In the genomic region with DNA sequence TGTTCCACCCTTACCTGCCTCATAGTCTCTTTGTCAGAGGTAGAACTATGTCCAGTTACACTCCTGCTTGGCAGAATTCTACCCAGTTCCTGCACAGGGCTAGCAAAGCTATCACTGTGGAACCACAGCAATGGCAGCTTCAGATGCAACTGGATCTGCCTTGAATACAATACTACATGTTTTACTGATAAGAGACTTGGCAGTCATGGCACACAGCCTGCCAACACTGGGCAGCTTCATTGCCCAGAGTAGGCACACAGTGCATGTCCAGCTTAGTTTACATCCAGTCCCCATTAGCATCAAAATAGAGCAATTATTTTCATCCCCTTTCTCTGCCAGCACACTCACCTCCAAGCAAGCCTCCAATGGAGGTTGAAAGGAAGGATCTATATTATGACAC, we compare ENCODE assay signal across 20 mouse cellular contexts.
DNase-seq lines count a peak whose midpoint lies in the region; ATAC-seq lines count a peak whose summit lies in the region.
"Had no signal": no experiment of that assay in that cellular context is flagged by ENCODE, and none has a peak within 500 bp of the region (broad histone marks: within the 10 kb centered on the region; RNA-seq: fewer than 3 reads in every experiment).

No protein-coding gene starts in this region.

- no peak overlapping the region for H3K4me3 ChIP-seq in embryonic facial prominence, embryonic 14.5 days (ENCODE audit: low read depth, low read length)
- H3K4me3 ChIP-seq in embryonic facial prominence, embryonic 10.5 days: no peak overlapping the region
- H3K4me3 ChIP-seq in heart, embryonic 11.5 days (ENCODE audit: low read depth, low read length): no peak overlapping the region
- no peak overlapping the region for H3K4me3 ChIP-seq in midbrain, embryonic 14.5 days (replicated peaks; ENCODE audit: low read depth, low read length)
- no peak overlapping the region for H3K4me3 ChIP-seq in midbrain, embryonic 13.5 days (replicated peaks)
- H3K4me3 ChIP-seq in macrophage (ENCODE audit: inconsistent target): no peak overlapping the region
- H3K4me3 ChIP-seq: erythroblast, embryonic 14.5 days; hindbrain, embryonic 12.5 days; intestine, embryonic 15.5 days; kidney, embryonic 15.5 days; liver, embryonic 15.5 days; myocyte; neural tube, embryonic 15.5 days had no signal

- H3K4me2 ChIP-seq in embryonic facial prominence, embryonic 14.5 days (ENCODE audit: low read depth, low read length): no peak overlapping the region
- H3K4me2 ChIP-seq in heart, embryonic 11.5 days: no peak overlapping the region
- no peak overlapping the region for H3K4me2 ChIP-seq in midbrain, embryonic 14.5 days (ENCODE audit: low read length)
- no peak overlapping the region for H3K4me2 ChIP-seq in midbrain, embryonic 13.5 days (replicated peaks)
- H3K4me2 ChIP-seq: hindbrain, embryonic 12.5 days; intestine, embryonic 15.5 days; kidney, embryonic 15.5 days; liver, embryonic 15.5 days; midbrain, embryonic 11.5 days; neural tube, embryonic 15.5 days had no signal

- no peak overlapping the region for H3K27ac ChIP-seq in embryonic facial prominence, embryonic 14.5 days (replicated peaks; ENCODE audit: low read depth, low read length)
- H3K27ac ChIP-seq in embryonic facial prominence, embryonic 10.5 days (replicated peaks): no peak overlapping the region
- H3K27ac ChIP-seq in heart, embryonic 11.5 days (ENCODE audit: low read depth, low read length): no peak overlapping the region
- H3K27ac ChIP-seq in midbrain, embryonic 14.5 days (replicated peaks; ENCODE audit: low read depth, low read length): no peak overlapping the region
- H3K27ac ChIP-seq in midbrain, embryonic 13.5 days: no peak overlapping the region
- peak overlapping the region; percentile 68 for H3K27ac ChIP-seq in macrophage
- H3K27ac ChIP-seq: intestine, embryonic 15.5 days; kidney, embryonic 15.5 days; liver, embryonic 15.5 days; neural tube, embryonic 15.5 days had no signal

- no peak for DNase-seq in embryonic facial prominence, embryonic 14.5 days (ENCODE audit: low spot score)
- no peak for DNase-seq in embryonic facial prominence, embryonic 10.5 days (ENCODE audit: low spot score)
- DNase-seq in heart, postnatal 10 days: peak; percentile 38 to 51
- DNase-seq in midbrain, embryonic 14.5 days: peak; percentile 29
- no peak for DNase-seq in kidney, adult 8-10 months
- DNase-seq: adrenal gland, postnatal 14 days; cerebellum, adult 9-11 months; layer of hippocampus, postnatal 36 days had no signal

- no peaks in the 10 kb centered on the region for H3K27me3 ChIP-seq in embryonic facial prominence, embryonic 14.5 days (replicated peaks; ENCODE audit: control insufficient read depth, insufficient read depth, low read length)
- no peaks in the 10 kb centered on the region for H3K27me3 ChIP-seq in embryonic facial prominence, embryonic 10.5 days (replicated peaks; ENCODE audit: low read depth, poor library complexity, severe bottlenecking)
- no peaks in the 10 kb centered on the region for H3K27me3 ChIP-seq in heart, embryonic 11.5 days (ENCODE audit: control insufficient read depth, insufficient read depth, low read length)
- H3K27me3 ChIP-seq in midbrain, embryonic 14.5 days (ENCODE audit: control insufficient read depth, insufficient read depth, low read length): no peaks in the 10 kb centered on the region
- no peaks in the 10 kb centered on the region for H3K27me3 ChIP-seq in midbrain, embryonic 13.5 days
- H3K27me3 ChIP-seq: hindbrain, embryonic 12.5 days; intestine, embryonic 15.5 days; kidney, embryonic 15.5 days; liver, embryonic 15.5 days; neural tube, embryonic 15.5 days had no signal

- ATAC-seq in embryonic facial prominence, embryonic 14.5 days (ENCODE audit: low read depth): 0 out of 2 replicates have a peak, but pooled peaks have one; percentile 22
- ATAC-seq in heart, embryonic 11.5 days (replicated peaks; ENCODE audit: insufficient number of reproducible peaks, low FRiP score, low TSS enrichment): no peak
- no peak for ATAC-seq in midbrain, embryonic 14.5 days (ENCODE audit: low FRiP score, low TSS enrichment)
- ATAC-seq in midbrain, embryonic 13.5 days: no peak
- ATAC-seq: intestine, embryonic 15.5 days; lung, postnatal 0 days had no signal

- no peaks in the 10 kb centered on the region for H3K36me3 ChIP-seq in embryonic facial prominence, embryonic 14.5 days (ENCODE audit: control insufficient read depth, insufficient read depth, low read length)
- H3K36me3 ChIP-seq in embryonic facial prominence, embryonic 10.5 days (replicated peaks): no peaks in the 10 kb centered on the region
- H3K36me3 ChIP-seq in heart, embryonic 11.5 days (ENCODE audit: control insufficient read depth, insufficient read depth, low read length): no peaks in the 10 kb centered on the region
- H3K36me3 ChIP-seq in midbrain, embryonic 14.5 days (ENCODE audit: control insufficient read depth, insufficient read depth, low read length): no peaks in the 10 kb centered on the region
- no peaks in the 10 kb centered on the region for H3K36me3 ChIP-seq in midbrain, embryonic 13.5 days
- no peaks in the 10 kb centered on the region for H3K36me3 ChIP-seq in macrophage (ENCODE audit: inconsistent target)
- H3K36me3 ChIP-seq: hindbrain, embryonic 12.5 days; intestine, embryonic 15.5 days; kidney, embryonic 15.5 days; liver, embryonic 15.5 days; neural tube, embryonic 15.5 days had no signal

- H3K4me1 ChIP-seq in embryonic facial prominence, embryonic 14.5 days (ENCODE audit: control insufficient read depth, insufficient read depth, low read length): no peaks in the 10 kb centered on the region
- H3K4me1 ChIP-seq in embryonic facial prominence, embryonic 10.5 days: no peaks in the 10 kb centered on the region
- 0 out of 2 replicates have a peak, but pooled peaks cover 5% of the 10 kb centered on the region for H3K4me1 ChIP-seq in heart, embryonic 11.5 days (ENCODE audit: control insufficient read depth, insufficient read depth, low read length)
- no peaks in the 10 kb centered on the region for H3K4me1 ChIP-seq in midbrain, embryonic 14.5 days (ENCODE audit: control insufficient read depth, insufficient read depth, low read length)
- H3K4me1 ChIP-seq in midbrain, embryonic 13.5 days (replicated peaks): peaks cover 21% of the 10 kb centered on the region
- H3K4me1 ChIP-seq: intestine, embryonic 15.5 days; kidney, embryonic 15.5 days had no signal

- no peaks in the 10 kb centered on the region for H3K9me3 ChIP-seq in embryonic facial prominence, embryonic 14.5 days (ENCODE audit: control insufficient read depth, low read length)
- no peaks in the 10 kb centered on the region for H3K9me3 ChIP-seq in embryonic facial prominence, embryonic 10.5 days
- H3K9me3 ChIP-seq in heart, embryonic 11.5 days (replicated peaks; ENCODE audit: control insufficient read depth, low read length): no peaks in the 10 kb centered on the region
- no peaks in the 10 kb centered on the region for H3K9me3 ChIP-seq in midbrain, embryonic 14.5 days (ENCODE audit: control insufficient read depth, low read length)
- H3K9me3 ChIP-seq in midbrain, embryonic 13.5 days: no peaks in the 10 kb centered on the region
- H3K9me3 ChIP-seq: hindbrain, embryonic 12.5 days; intestine, embryonic 15.5 days; kidney, embryonic 15.5 days; liver, embryonic 15.5 days; neural tube, embryonic 15.5 days had no signal

- H3K79me2 ChIP-seq in macrophage (ENCODE audit: inconsistent target): peaks cover 95% of the 10 kb centered on the region

- H3K9ac ChIP-seq in embryonic facial prominence, embryonic 14.5 days (ENCODE audit: low read depth, low read length): no peak overlapping the region
- H3K9ac ChIP-seq in heart, embryonic 11.5 days (ENCODE audit: low read depth, low read length): no peak overlapping the region
- H3K9ac ChIP-seq in midbrain, embryonic 14.5 days (replicated peaks; ENCODE audit: low read length): no peak overlapping the region
- no peak overlapping the region for H3K9ac ChIP-seq in midbrain, embryonic 13.5 days (replicated peaks)
- H3K9ac ChIP-seq: hindbrain, embryonic 12.5 days; intestine, embryonic 15.5 days; kidney, embryonic 15.5 days; liver, embryonic 15.5 days; neural tube, embryonic 15.5 days had no signal

- intact Hi-C loops in heart, postnatal 10 days (cut with DNase I): no loop called here

Comparison
In these comparisons a context has a peak if more than half of its experiments do, and no peak if none do; other contexts are left out.
1. DNase-seq: peak in heart, postnatal 10 days (2 of 2) and midbrain, embryonic 14.5 days (single experiment); none in embryonic facial prominence, embryonic 14.5 days (single experiment), embryonic facial prominence, embryonic 10.5 days (single experiment) and kidney, adult 8-10 months (0 of 2).